Mouse (Mus musculus) hindbrain, embryonic 14.5 days (tissue): ENCODE measurements at regions not wholly inside any gene's neighbourhood (a gene's known extent, or its start where the extent isn't known, plus 50 kb on each side); places are given as distances from the start of the nearest gene placed in this dataset.

Source experiments
- ATAC-seq: fragments of 200-750 bp; cut with Nextera tagmentation; 2 replicates; pipeline ENCODE4 v1.8.0; 2017; ENCODE audit warnings: moderate number of reproducible peaks, mild to moderate bottlenecking, moderate TSS enrichment, moderate library complexity; ENCODE audit not compliant: low FRiP score
- DNase-seq: peaks from one replicate; pipeline ENCODE4 v3.0.0-alpha.2; 2015; ENCODE audit warnings: low spot score
- H3K27ac ChIP-seq: fragments of 300-500 bp; sonication (generic); 2 replicates; pipeline ENCODE4 v1.5.1; 2014; ENCODE audit warnings: mild to moderate bottlenecking, moderate library complexity
- H3K27me3 ChIP-seq: fragments of 300-500 bp; sonication (generic); 2 replicates; pipeline ENCODE4 v1.6.1; 2014; ENCODE audit warnings: mild to moderate bottlenecking, low read length, mixed read lengths; ENCODE audit not compliant: control insufficient read depth, insufficient read depth
- H3K36me3 ChIP-seq: fragments of 300-500 bp; sonication (generic); replicated peaks from 2 replicates; pipeline ENCODE4 v1.6.1; 2014; ENCODE audit not compliant: control insufficient read depth, insufficient read depth
- H3K4me1 ChIP-seq: fragments of 300-500 bp; sonication (generic); replicated peaks from 2 replicates; pipeline ENCODE4 v1.6.1; 2014; ENCODE audit warnings: antibody characterized with exemption, low read length, mixed read lengths; ENCODE audit not compliant: control insufficient read depth, insufficient read depth
- H3K4me2 ChIP-seq: fragments of 300-500 bp; sonication (generic); replicated peaks from 2 replicates; pipeline ENCODE4 v1.6.1; 2014; ENCODE audit warnings: mild to moderate bottlenecking, moderate library complexity
- H3K4me3 ChIP-seq: fragments of 300-500 bp; sonication (generic); replicated peaks from 2 replicates; pipeline ENCODE4 v1.5.1; 2014; ENCODE audit warnings: mild to moderate bottlenecking, low read length
- H3K9ac ChIP-seq: fragments of 300-500 bp; sonication (generic); 2 replicates; pipeline ENCODE4 v1.6.1; 2014
- H3K9me3 ChIP-seq: fragments of 300-500 bp; sonication (generic); 2 replicates; pipeline ENCODE4 v1.6.1; 2016; ENCODE audit warnings: low read length; ENCODE audit not compliant: control insufficient read depth
- WGBS: fragments of 180-500 bp; shearing (Covaris S2); extraction: QIAGEN DNeasy Blood & Tissue Kit; methylation state at CpG from one replicate; pipeline ENCODE4 v1.1.7; 2014; 5-methylcytosine and 5-hydroxymethylcytosine counted together

- Histone ChIP-seq H3K4me3 (no peak overlapping the region), H3K4me1 (no peaks in the 10 kb centered on the region), H3K9me3 (peaks cover 4% of the 10 kb centered on the region; the same call in 1 of the 2 replicates), H3K27me3 (no peaks in the 10 kb centered on the region), H3K36me3 (no peaks in the 10 kb centered on the region), H3K9ac (no peak overlapping the region), H3K27ac (no peak overlapping the region), H3K4me2 (no peak overlapping the region)
- WGBS, result 77% methylated on average over 3 of the region's 3 CpGs
- DNase-seq (peak; percentile 6), ATAC-seq (no peak)
Measured at GRCm38 (mm10) chr5:81878563-81878962, 858.6 kb downstream of the Adgrl3 start.

- Histone ChIP-seq H3K9ac (no peak overlapping the region), H3K36me3 (no peaks in the 10 kb centered on the region), H3K4me2 (no peak overlapping the region), H3K4me1 (no peaks in the 10 kb centered on the region), H3K27me3 (no peaks in the 10 kb centered on the region), H3K4me3 (no peak overlapping the region), H3K27ac (no peak overlapping the region), H3K9me3 (no peaks in the 10 kb centered on the region)
- ATAC-seq (no peak), DNase-seq (no peak)
- WGBS, result 79% methylated on average over 6 of the region's 6 CpGs
Measured at GRCm38 (mm10) chr5:81893358-81893757, 873.4 kb downstream of the Adgrl3 start.

GRCm38 (mm10) chr5:81909368-81909767 is 889.4 kb downstream of the Adgrl3 start:
- H3K4me3 ChIP-seq, result no peak overlapping the region
- H3K27ac ChIP-seq, result no peak overlapping the region
- H3K9me3 ChIP-seq, result no peaks in the 10 kb centered on the region
- no peak overlapping the region for H3K9ac ChIP-seq
- H3K36me3 ChIP-seq, result no peaks in the 10 kb centered on the region
- ATAC-seq (no peak), DNase-seq (no peak)
- 83% methylated on average over 6 of the region's 6 CpGs for WGBS
- no peaks in the 10 kb centered on the region for H3K4me1 ChIP-seq
- H3K4me2 ChIP-seq, result no peak overlapping the region
- no peaks in the 10 kb centered on the region for H3K27me3 ChIP-seq

- Histone ChIP-seq H3K27me3 (no peaks in the 10 kb centered on the region), H3K9ac (no peak overlapping the region), H3K4me3 (no peak overlapping the region), H3K4me2 (peak overlapping the region; percentile 19; the same call in 1 of the 2 replicates), H3K9me3 (no peaks in the 10 kb centered on the region), H3K36me3 (no peaks in the 10 kb centered on the region), H3K4me1 (no peaks in the 10 kb centered on the region), H3K27ac (no peak overlapping the region)
- DNase-seq (no peak), ATAC-seq (no peak)
- WGBS, result 46% methylated on average over 8 of the region's 8 CpGs
Measured at GRCm38 (mm10) chr5:81909964-81910363, 890.0 kb downstream of the Adgrl3 start.

GRCm38 (mm10) chr5:81916667-81917066 is 896.7 kb downstream of the Adgrl3 start:
- ATAC-seq (no peak), DNase-seq (no peak)
- H3K36me3 ChIP-seq, result no peaks in the 10 kb centered on the region
- H3K4me2 ChIP-seq, result no peak overlapping the region
- no peak overlapping the region for H3K27ac ChIP-seq
- no peaks in the 10 kb centered on the region for H3K4me1 ChIP-seq
- no peaks in the 10 kb centered on the region for H3K27me3 ChIP-seq
- no peaks in the 10 kb centered on the region for H3K9me3 ChIP-seq
- no peak overlapping the region for H3K9ac ChIP-seq
- no peak overlapping the region for H3K4me3 ChIP-seq

- no peaks in the 10 kb centered on the region for H3K27me3 ChIP-seq
- no peaks in the 10 kb centered on the region for H3K4me1 ChIP-seq
- H3K9me3 ChIP-seq, result no peaks in the 10 kb centered on the region
- WGBS, result 90% methylated on average over 5 of the region's 5 CpGs
- H3K36me3 ChIP-seq, result no peaks in the 10 kb centered on the region
- no peak overlapping the region for H3K4me2 ChIP-seq
- no peak overlapping the region for H3K9ac ChIP-seq
- H3K27ac ChIP-seq, result no peak overlapping the region
- no peak overlapping the region for H3K4me3 ChIP-seq
- ATAC-seq (no peak), DNase-seq (no peak)
Measured at GRCm38 (mm10) chr5:81940798-81941197, 920.9 kb downstream of the Adgrl3 start.

GRCm38 (mm10) chr5:81969685-81970524 is 950.0 kb downstream of the Adgrl3 start:
- 68% methylated on average over 24 of the region's 24 CpGs for WGBS
- Histone ChIP-seq H3K27me3 (no peaks in the 10 kb centered on the region), H3K36me3 (no peaks in the 10 kb centered on the region), H3K4me2 (peak overlapping the region; percentile 24), H3K27ac (peak overlapping the region; percentile 1; the same call in 1 of the 2 replicates), H3K9ac (no peak overlapping the region), H3K4me3 (no peak overlapping the region), H3K4me1 (no peaks in the 10 kb centered on the region), H3K9me3 (no peaks in the 10 kb centered on the region)
- DNase-seq (no peak), ATAC-seq (peak; percentile 34; the same call in 1 of the 2 replicates)

- Histone ChIP-seq H3K9ac (no peak overlapping the region), H3K4me1 (no peaks in the 10 kb centered on the region), H3K27me3 (no peaks in the 10 kb centered on the region), H3K4me3 (no peak overlapping the region), H3K9me3 (no peaks in the 10 kb centered on the region), H3K27ac (peak overlapping the region; percentile 1; the same call in 1 of the 2 replicates), H3K36me3 (no peaks in the 10 kb centered on the region), H3K4me2 (peak overlapping the region; percentile 24)
- ATAC-seq, result no peak
- DNase-seq, result no peak
- WGBS, result 52% methylated on average over 8 of the region's 8 CpGs
Measured at GRCm38 (mm10) chr5:81970525-81971011, 950.6 kb downstream of the Adgrl3 start.

GRCm38 (mm10) chr5:81976515-81976914 is 956.6 kb downstream of the Adgrl3 start:
- no peak overlapping the region for H3K27ac ChIP-seq
- no peak overlapping the region for H3K4me3 ChIP-seq
- ATAC-seq, result no peak
- H3K4me2 ChIP-seq, result no peak overlapping the region
- no peaks in the 10 kb centered on the region for H3K4me1 ChIP-seq
- no peaks in the 10 kb centered on the region for H3K9me3 ChIP-seq
- 94% methylated on average over 3 of the region's 3 CpGs for WGBS
- no peaks in the 10 kb centered on the region for H3K36me3 ChIP-seq
- no peak for DNase-seq
- no peaks in the 10 kb centered on the region for H3K27me3 ChIP-seq
- H3K9ac ChIP-seq, result no peak overlapping the region
